Mouse (Mus musculus) E14TG2a.4 (cell line): Measurements from ENCODE around the gene Smg5.

Experiments used
- CTCF ChIP-seq: conservative IDR thresholded peaks from 2 replicates; pipeline ENCODE4 v1.5.1; 2014; ENCODE audit warnings: low read length
- POU5F1 ChIP-seq: IDR thresholded peaks from 2 replicates; pipeline ENCODE4 v1.6.1; 2014; ENCODE audit warnings: low read length, borderline replicate concordance

DNA sequence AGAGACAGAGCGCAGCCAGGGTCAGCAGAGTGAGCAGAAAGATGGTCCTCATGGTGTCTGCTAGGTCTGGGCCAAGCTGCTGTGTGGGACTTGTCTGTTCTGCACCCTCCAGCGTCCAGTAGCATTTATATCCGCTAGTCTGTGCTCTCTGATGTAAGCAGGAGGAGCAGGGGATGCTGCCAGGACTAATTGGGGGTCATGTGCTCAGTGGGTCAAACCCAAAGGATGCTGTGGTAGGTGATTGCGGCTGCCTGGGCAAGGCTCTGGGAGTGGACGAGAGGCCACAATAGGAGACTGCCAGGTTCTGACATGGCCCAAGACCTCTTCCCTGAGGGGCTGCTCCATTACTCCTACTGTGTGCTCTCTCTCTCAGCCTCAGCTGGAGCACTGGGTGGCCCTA lies 48.3 kb downstream of the Smg5 start, which contains the start of gene Bglap:
- no peak for TF ChIP-seq CTCF
- TF ChIP-seq POU5F1, result no peak
